Mouse (Mus musculus) cortical plate, adult 2 months (tissue): ENCODE measurements around the gene Rhoa.

Source experiments
- CTCF ChIP-seq: fragments of 200-500 bp; IDR thresholded peaks from 2 replicates; pipeline ENCODE4 v1.5.1; 2011; ENCODE audit warnings: mild to moderate bottlenecking, control low read depth, low read length; ENCODE audit not compliant: insufficient read depth; ENCODE audit errors: extremely low read depth
- POLR2A ChIP-seq: fragments of 200-500 bp; IDR thresholded peaks from 2 replicates; pipeline ENCODE4 v1.6.1; 2011; ENCODE audit warnings: mild to moderate bottlenecking, low read length, control low read depth; ENCODE audit not compliant: insufficient read depth; ENCODE audit errors: extremely low read depth

- no peak for TF ChIP-seq POLR2A
- TF ChIP-seq CTCF: no peak
Measured at GRCm38 (mm10) chr9:108267691-108268090, 38.2 kb upstream of the Rhoa start.
